Comparison of ENCODE assay signal across 7 mouse cellular contexts in the genomic region with DNA sequence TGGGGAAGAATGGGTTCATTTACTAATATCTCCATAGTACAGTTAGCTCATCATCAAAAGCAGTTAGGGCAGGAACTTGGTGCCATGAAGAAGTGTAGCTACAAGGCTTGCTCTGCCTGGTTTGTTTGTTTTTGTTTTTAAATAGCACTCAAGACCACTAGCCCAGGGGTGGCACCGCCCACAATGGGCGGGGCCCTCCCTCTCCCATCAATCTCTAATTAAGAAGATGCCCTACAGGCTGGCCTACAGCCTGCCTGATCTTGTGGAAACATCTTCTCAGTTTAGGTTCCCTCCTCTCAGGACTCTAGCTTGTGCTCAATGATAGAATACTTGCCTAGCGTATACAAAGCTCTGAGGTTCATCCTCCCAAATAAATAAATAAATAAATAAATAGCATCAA. TPM values are rescaled to one million over a fixed set of nuclear protein-coding genes. Genes with fewer than 3 reads are reported as not detected.
DNase-seq lines count a peak whose midpoint lies in the region; ATAC-seq lines count a peak whose summit lies in the region.

No protein-coding gene starts in this region.

- H3K27ac ChIP-seq in midbrain, embryonic 15.5 days, result peak overlapping the region; percentile 84; the same call in 1 of the 2 replicates

- H3K4me3 ChIP-seq in midbrain, embryonic 15.5 days, result peak overlapping the region; percentile 91

- no peaks in the 10 kb centered on the region for H3K9me3 ChIP-seq in midbrain, embryonic 15.5 days

- no peaks in the 10 kb centered on the region for H3K27me3 ChIP-seq in midbrain, embryonic 15.5 days (replicated peaks)

- under 1% methylated on average over 3 of the region's 3 CpGs for WGBS in midbrain, embryonic 15.5 days

- DNase-seq in 3134 (ENCODE audit: extremely low read depth, insufficient read length, low spot score) (peak; percentile 28), A20 (ENCODE audit: low read depth, low spot score) (peak; percentile 90)
- peak; percentile 26 for DNase-seq in embryo, embryonic 11.5 days (ENCODE audit: low read depth, low spot score)
- DNase-seq in induced T-regulatory cell, adult 2 months (ENCODE audit: low read depth), result peak; percentile 68
- no peak for DNase-seq in urinary bladder, postnatal 10 days (ENCODE audit: low spot score)

- ATAC-seq in midbrain, embryonic 15.5 days (replicated peaks), result peak; percentile 38
- ATAC-seq in monocyte, adult 5-6 weeks (replicated peaks; ENCODE audit: insufficient number of reproducible peaks, low FRiP score, low TSS enrichment, poor library complexity, severe bottlenecking), result no peak

- H3K9ac ChIP-seq in midbrain, embryonic 15.5 days, result peak overlapping the region; percentile 68; the same call in 1 of the 2 replicates

- no peaks in the 10 kb centered on the region for H3K36me3 ChIP-seq in midbrain, embryonic 15.5 days (replicated peaks)

- H3K4me1 ChIP-seq in midbrain, embryonic 15.5 days, result peaks cover 8% of the 10 kb centered on the region

- peak overlapping the region; percentile 90 for H3K4me2 ChIP-seq in midbrain, embryonic 15.5 days

RNA-seq across cellular contexts. Expression of a gene that starts 0.7 kb away (rescaled TPM):
- polyA plus RNA-seq in midbrain, embryonic 15.5 days (2015; fragmentation: Nextera tagmentation; extraction: Ambion mirVana), result 8.3 and 9.4 TPM in 2 replicates
- 2.8 to 6.6 TPM (median 2.8 TPM) in 3 replicates for total RNA-seq in monocyte, adult 5-6 weeks (2017)

RNA-seq across cellular contexts. Expression of a gene that starts 7.7 kb away (rescaled TPM):
- polyA plus RNA-seq in midbrain, embryonic 15.5 days (2015; fragmentation: Nextera tagmentation; extraction: Ambion mirVana), result 40.7 and 42.3 TPM in 2 replicates
- 40.5 to 54.9 TPM (median 49.6 TPM) in 3 replicates for total RNA-seq in monocyte, adult 5-6 weeks (2017)

RNA-seq across cellular contexts. Expression of a gene that starts 18.6 kb away (rescaled TPM):
- 6.9 and 7.6 TPM in 2 replicates for polyA plus RNA-seq in midbrain, embryonic 15.5 days (2015; fragmentation: Nextera tagmentation; extraction: Ambion mirVana)
- 1.2 to 4.3 TPM (median 3.9 TPM) in 3 replicates for total RNA-seq in monocyte, adult 5-6 weeks (2017)

RNA-seq across cellular contexts. Expression of a gene that starts 42.2 kb away (rescaled TPM):
- 7.6 and 8.5 TPM in 2 replicates for polyA plus RNA-seq in midbrain, embryonic 15.5 days (2015; fragmentation: Nextera tagmentation; extraction: Ambion mirVana)
- 0.43 to 1.4 TPM in 2 of 3 replicates, not detected in the other for total RNA-seq in monocyte, adult 5-6 weeks (2017)
